17 mouse cellular contexts compared by ENCODE assay signal in genomic region chr16:57246596-57246995, GRCm38 (mm10). TPM values are rescaled to one million over a fixed set of nuclear protein-coding genes. Genes with fewer than 3 reads are reported as not detected.
DNase-seq lines count a peak whose midpoint lies in the region; ATAC-seq and TF ChIP-seq lines count a peak whose summit lies in the region.
"Had no signal": no experiment of that assay in that cellular context is flagged by ENCODE, and none has a peak within 500 bp of the region (broad histone marks: within the 10 kb centered on the region; RNA-seq: fewer than 3 reads in every experiment).

No protein-coding gene starts in this region.

- WGBS in hindbrain, postnatal 0 days: 88% methylated on average over 3 of the region's 3 CpGs

- H3K9ac ChIP-seq in hindbrain, postnatal 0 days (replicated peaks; ENCODE audit: low read length): no peak overlapping the region
- H3K9ac ChIP-seq: forebrain, embryonic 15.5 days; heart, embryonic 15.5 days; hindbrain, embryonic 14.5 days; limb, embryonic 13.5 days; lung, embryonic 14.5 days; midbrain, embryonic 15.5 days had no signal

- no peak overlapping the region for H3K4me2 ChIP-seq in hindbrain, postnatal 0 days (ENCODE audit: low read depth, low read length)
- H3K4me2 ChIP-seq: forebrain, embryonic 15.5 days; heart, embryonic 15.5 days; hindbrain, embryonic 14.5 days; limb, embryonic 13.5 days; lung, embryonic 14.5 days; midbrain, embryonic 15.5 days had no signal

- H3K27me3 ChIP-seq in hindbrain, postnatal 0 days (ENCODE audit: insufficient read depth, low read length): no peaks in the 10 kb centered on the region
- H3K27me3 ChIP-seq: forebrain, embryonic 15.5 days; heart, embryonic 15.5 days; limb, embryonic 13.5 days; midbrain, embryonic 15.5 days had no signal

- intact Hi-C loops in gastrocnemius, postnatal 36 days (cut with DNase I): no loop called here

- H3K27ac ChIP-seq in hindbrain, postnatal 0 days: no peak overlapping the region
- H3K27ac ChIP-seq: forebrain, embryonic 15.5 days; heart, embryonic 15.5 days; hindbrain, embryonic 14.5 days; left cerebral cortex, adult 2 months; limb, embryonic 13.5 days; midbrain, embryonic 15.5 days had no signal

- DNase-seq in gastrocnemius, adult 18-20 months (ENCODE audit: low spot score): peak; percentile 18
- no peak for DNase-seq in gastrocnemius, postnatal 36 days
- peak; percentile 87 for DNase-seq in 416B (ENCODE audit: low read depth)
- no peak for DNase-seq in hindbrain, postnatal 0 days (ENCODE audit: low spot score)
- no peak for DNase-seq in adrenal gland, postnatal 25 days
- DNase-seq: kidney, adult 18-20 months; lung, embryonic 14.5 days; thymus, postnatal 25 days had no signal

- no peak for TF ChIP-seq CTCF in hindbrain, postnatal 0 days (IDR thresholded peaks at IDR 0.05; ENCODE audit: low read depth)

- no peaks in the 10 kb centered on the region for H3K36me3 ChIP-seq in hindbrain, postnatal 0 days (ENCODE audit: insufficient read depth, low read length)
- H3K36me3 ChIP-seq: forebrain, embryonic 15.5 days; heart, embryonic 15.5 days; limb, embryonic 13.5 days; midbrain, embryonic 15.5 days had no signal

- no peaks in the 10 kb centered on the region for H3K9me3 ChIP-seq in hindbrain, postnatal 0 days (ENCODE audit: low read length)
- H3K9me3 ChIP-seq: forebrain, embryonic 15.5 days; heart, embryonic 15.5 days; midbrain, embryonic 15.5 days had no signal

- H3K4me3 ChIP-seq in hindbrain, postnatal 0 days (ENCODE audit: low read length): no peak overlapping the region
- H3K4me3 ChIP-seq: forebrain, embryonic 15.5 days; heart, embryonic 15.5 days; left cerebral cortex, adult 2 months; limb, embryonic 13.5 days; midbrain, embryonic 15.5 days had no signal

- no peaks in the 10 kb centered on the region for H3K4me1 ChIP-seq in hindbrain, postnatal 0 days (ENCODE audit: insufficient read depth, low read length)
- H3K4me1 ChIP-seq: forebrain, embryonic 15.5 days; heart, embryonic 15.5 days; midbrain, embryonic 15.5 days had no signal

- peak; percentile 86 for ATAC-seq in common myeloid progenitor, adult 5-6 weeks (replicated peaks; ENCODE audit: low read depth, poor library complexity, severe bottlenecking)
- ATAC-seq in megakaryocyte progenitor cell, adult 5-6 weeks (replicated peaks; ENCODE audit: poor library complexity): peak; percentile 92
- ATAC-seq in hindbrain, postnatal 0 days: no peak
- no peak for ATAC-seq in erythroid progenitor cell, adult 5-6 weeks (replicated peaks; ENCODE audit: low FRiP score, poor library complexity, severe bottlenecking)
- ATAC-seq: forebrain, embryonic 15.5 days; midbrain, embryonic 15.5 days had no signal

RNA-seq across cellular contexts. Expression of gene Tbc1d23, which starts 15.3 kb away (rescaled TPM):
- total RNA-seq in gastrocnemius, adult 18-20 months (2021): 10 to 100 TPM; 16.6 to 19.6 TPM
- total RNA-seq in gastrocnemius, postnatal 36 days (2021): 10 to 100 TPM; 16.4 to 17.6 TPM
- 34.9 and 73.0 TPM in 2 replicates for total RNA-seq in common myeloid progenitor, adult 5-6 weeks (2017)
- total RNA-seq in megakaryocyte progenitor cell, adult 5-6 weeks (2015): 36.9 and 40.2 TPM in 2 replicates
- total RNA-seq in megakaryocyte progenitor cell, adult 5-6 weeks (2017): 46.5 and 53.8 TPM in 2 replicates
- 47.6 and 62.6 TPM in 2 replicates for total RNA-seq in hindbrain, postnatal 0 days (2014; rRNA removed)
- polyA plus RNA-seq in hindbrain, postnatal 0 days (2015; fragmentation: Nextera tagmentation; extraction: Ambion mirVana): 31.5 and 32.3 TPM in 2 replicates
- total RNA-seq in erythroid progenitor cell, adult 5-6 weeks (2015; ENCODE audit: low replicate concordance): 19.1 and 19.7 TPM in 2 replicates
- 7.6 and 15.9 TPM in 2 replicates for total RNA-seq in erythroid progenitor cell, adult 5-6 weeks (2017; ENCODE audit: low replicate concordance)
- 35.1 and 45.1 TPM in 2 replicates for total RNA-seq in adrenal gland, postnatal 25 days (2021)

RNA-seq across cellular contexts. Expression of gene Tmem30c, which starts 46.1 kb away (rescaled TPM):
- not detected for total RNA-seq in gastrocnemius, adult 18-20 months (2021)
- not detected for total RNA-seq in gastrocnemius, postnatal 36 days (2021)
- total RNA-seq in common myeloid progenitor, adult 5-6 weeks (2017): 0.44 TPM in 1 of 2 replicates, not detected in the other
- 0.20 TPM in 1 of 2 replicates, not detected in the other for total RNA-seq in megakaryocyte progenitor cell, adult 5-6 weeks (2015)
- total RNA-seq in megakaryocyte progenitor cell, adult 5-6 weeks (2017): not detected in 2 replicates
- total RNA-seq in hindbrain, postnatal 0 days (2014; rRNA removed): 0.73 TPM in 1 of 2 replicates, not detected in the other
- 0.14 and 0.24 TPM in 2 replicates for polyA plus RNA-seq in hindbrain, postnatal 0 days (2015; fragmentation: Nextera tagmentation; extraction: Ambion mirVana)
- total RNA-seq in erythroid progenitor cell, adult 5-6 weeks (2015; ENCODE audit: low replicate concordance): not detected in 2 replicates
- not detected in 2 replicates for total RNA-seq in erythroid progenitor cell, adult 5-6 weeks (2017; ENCODE audit: low replicate concordance)
- not detected in 2 replicates for total RNA-seq in adrenal gland, postnatal 25 days (2021)
- polyA plus RNA-seq: heart, embryonic 15.5 days had no signal

Comparison
In these comparisons a context has a peak if more than half of its experiments do, and no peak if none do; other contexts are left out.
1. DNase-seq: peak in gastrocnemius, adult 18-20 months (single experiment) and 416B (single experiment); none in gastrocnemius, postnatal 36 days (0 of 2), hindbrain, postnatal 0 days (single experiment) and adrenal gland, postnatal 25 days (single experiment).
2. ATAC-seq: peak in common myeloid progenitor, adult 5-6 weeks (single experiment) and megakaryocyte progenitor cell, adult 5-6 weeks (single experiment); none in hindbrain, postnatal 0 days (single experiment) and erythroid progenitor cell, adult 5-6 weeks (single experiment).